Mouse (Mus musculus) testis, adult 2 months (tissue): ENCODE measurements around the gene Fnip2.

ENCODE experiments used
- CTCF ChIP-seq: fragments of 200-500 bp; IDR thresholded peaks from 2 replicates; pipeline ENCODE4 v1.5.1; 2012; ENCODE audit warnings: low read depth, mild to moderate bottlenecking, inconsistent platforms, low read length, moderate library complexity; ENCODE audit not compliant: control insufficient read depth, insufficient read depth, insufficient replicate concordance
- POLR2A ChIP-seq: fragments of 200-500 bp; IDR thresholded peaks from 2 replicates; pipeline ENCODE4 v1.6.1; 2012; ENCODE audit warnings: low read depth, mild to moderate bottlenecking, inconsistent platforms, low read length, moderate library complexity; ENCODE audit not compliant: control insufficient read depth

GRCm38 (mm10) chr3:79411666-79412065, 155.9 kb downstream of the Fnip2 start:
- TF ChIP-seq CTCF, result no peak
- TF ChIP-seq POLR2A, result no peak
